Mouse (Mus musculus) common myeloid progenitor, adult 5-6 weeks (primary cell): ENCODE measurements around the gene Paqr7. TPM values are rescaled to one million over a fixed set of nuclear protein-coding genes. Genes with fewer than 3 reads are reported as not detected.

Experiments
- total RNA-seq: library from RNA; stranded (forward); fragments of 200-1000, 187-1606 nt; gene quantifications from 2 replicates; pipeline ENCODE4 v1.2.3, GENCODE M21; 2017

Paqr7 gene
- total RNA-seq, 1 experiment from 2014 or later, result 10.6 TPM

Other genes with a start within 250 kb of the Paqr7 start
- not detected in 2 replicates for gene Gm30191, start 249.8 kb upstream of the Paqr7 start, total RNA-seq
- not detected in 2 replicates for gene Grrp1, start 242.6 kb upstream of the Paqr7 start, total RNA-seq
- 27.9 and 36.1 TPM in 2 replicates for gene Pdik1l, start 208.8 kb upstream of the Paqr7 start, total RNA-seq
- not detected in 2 replicates for gene Trim63, start 181.6 kb upstream of the Paqr7 start, total RNA-seq
- not detected in 2 replicates for gene Slc30a2, start 153.5 kb upstream of the Paqr7 start, total RNA-seq
- gene Extl1, start 112.8 kb upstream of the Paqr7 start, total RNA-seq, result not detected in 2 replicates
- gene Pafah2, start 100.4 kb upstream of the Paqr7 start, total RNA-seq, result 16.4 and 18.4 TPM in 2 replicates
- gene Stmn1, start 28.4 kb upstream of the Paqr7 start, total RNA-seq, result 1,614 and 1,654 TPM in 2 replicates
- 32.6 and 37.0 TPM in 2 replicates for gene Aunip, start 14.3 kb downstream of the Paqr7 start, total RNA-seq
- gene Mtfr1l, start 38.7 kb downstream of the Paqr7 start, total RNA-seq, result 46.2 and 52.7 TPM in 2 replicates
- 6.5 and 9.7 TPM in 2 replicates for gene Selenon, start 55.5 kb downstream of the Paqr7 start, total RNA-seq
- 1.2 and 1.6 TPM in 2 replicates for gene Man1c1, start 207.6 kb downstream of the Paqr7 start, total RNA-seq